Mouse (Mus musculus) kidney, adult 2 months (tissue): ENCODE data around the gene Urah.

Experiments
- CTCF ChIP-seq: fragments of 200-500 bp; conservative IDR thresholded peaks from 2 replicates; pipeline ENCODE4 v1.5.1; 2011; ENCODE audit warnings: low read depth, mild to moderate bottlenecking, control low read depth, low read length, moderate library complexity, mixed read lengths; ENCODE audit not compliant: insufficient read depth, insufficient read length
- POLR2A ChIP-seq: fragments of 200-500 bp; IDR thresholded peaks from one replicate; pipeline ENCODE4 v1.6.1; 2011; ENCODE audit warnings: low read depth, low read length, control low read depth

GRCm38 (mm10) chr7:140831447-140831846 lies 3.4 kb upstream of the Urah start:
- TF ChIP-seq CTCF, result no peak
- TF ChIP-seq POLR2A, result no peak
